Mouse (Mus musculus): ENCODE results near the gene Rbm5.

Gene Rbm5

GRCm38 (mm10) chr9:107699376-107699980 lies 71.3 kb downstream of the Rbm5 start:
- no peak for DNase-seq

- no peak for DNase-seq
Measured at GRCm38 (mm10) chr9:107698611-107699190, 72.1 kb downstream of the Rbm5 start.

GRCm38 (mm10) chr9:107697811-107698521 lies 72.8 kb downstream of the Rbm5 start:
- no peak for DNase-seq

- no peak for DNase-seq
Measured at GRCm38 (mm10) chr9:107696845-107697610, 73.8 kb downstream of the Rbm5 start.

GRCm38 (mm10) chr9:107696106-107696479 lies 74.7 kb downstream of the Rbm5 start:
- DNase-seq, result no peak

- DNase-seq, result no peak
Measured at GRCm38 (mm10) chr9:107695441-107696105, 75.2 kb downstream of the Rbm5 start.

- no peak for DNase-seq
Measured at GRCm38 (mm10) chr9:107694627-107695026, 76.2 kb downstream of the Rbm5 start.

- DNase-seq, result no peak
Measured at GRCm38 (mm10) chr9:107693433-107693987, 77.3 kb downstream of the Rbm5 start.

- DNase-seq, result no peak
Measured at GRCm38 (mm10) chr9:107692785-107693184, 78.0 kb downstream of the Rbm5 start.

GRCm38 (mm10) chr9:107690391-107690790 lies 80.4 kb downstream of the Rbm5 start:
- DNase-seq, result no peak

Measured in cerebellum, adult 11 months (tissue).